Mouse (Mus musculus): ENCODE measurements around the gene Sema3b. TPM values are rescaled to one million over a fixed set of nuclear protein-coding genes. Genes with fewer than 3 reads are reported as not detected.

Sema3b gene
- 3.9 and 5.2 TPM in 2 replicates for polyA plus RNA-seq (2016; fragmentation: Nextera tagmentation; extraction: Ambion mirVana)

- 39% methylated on average over 12 of the region's 12 CpGs for WGBS
- no peak for DNase-seq (ENCODE audit: low spot score)
- Histone ChIP-seq H3K9me3 (no peaks in the 10 kb centered on the region), H3K4me1 (replicated peaks) (peaks cover 98% of the 10 kb centered on the region), H3K27ac (peak within 1 kb of the TSS; percentile 99), H3K36me3 (peaks cover 7% of the 10 kb centered on the region), H3K27me3 (ENCODE audit: insufficient read depth, poor library complexity, severe bottlenecking) (peaks cover 13% of the 10 kb centered on the region; the same call in 1 of the 2 replicates), H3K4me3 (peak within 1 kb of the TSS; percentile 18; the same call in 1 of the 2 replicates)
Measured at GRCm38 (mm10) chr9:107608741-107609432, at the start of gene Sema3b. Gene Sema3b (minus strand): TSS chr9:107609229.

GRCm38 (mm10) chr9:107658096-107658495, 49.1 kb upstream of the Sema3b start:
- Histone ChIP-seq H3K4me1 (replicated peaks) (peaks cover 48% of the 10 kb centered on the region), H3K27ac (peak overlapping the region; percentile 26; the same call in 1 of the 2 replicates), H3K36me3 (no peaks in the 10 kb centered on the region), H3K4me3 (no peak overlapping the region), H3K27me3 (ENCODE audit: insufficient read depth, poor library complexity, severe bottlenecking) (no peaks in the 10 kb centered on the region), H3K9me3 (no peaks in the 10 kb centered on the region)
- 87% methylated on average over 6 of the region's 6 CpGs for WGBS
- no peak for DNase-seq (ENCODE audit: low spot score)

- Histone ChIP-seq H3K4me3 (no peak overlapping the region), H3K4me1 (replicated peaks) (peaks cover 39% of the 10 kb centered on the region), H3K36me3 (no peaks in the 10 kb centered on the region), H3K27ac (no peak overlapping the region), H3K27me3 (ENCODE audit: insufficient read depth, poor library complexity, severe bottlenecking) (no peaks in the 10 kb centered on the region), H3K9me3 (no peaks in the 10 kb centered on the region)
- WGBS = 88% methylated on average over 5 of the region's 5 CpGs
- DNase-seq (ENCODE audit: low spot score) = no peak
Measured at GRCm38 (mm10) chr9:107657144-107657543, 48.1 kb upstream of the Sema3b start.

GRCm38 (mm10) chr9:107654585-107654984, 45.6 kb upstream of the Sema3b start:
- H3K36me3 ChIP-seq = no peaks in the 10 kb centered on the region
- no peaks in the 10 kb centered on the region for H3K9me3 ChIP-seq
- 0 out of 2 replicates have a peak, but pooled peaks cover 4% of the 10 kb centered on the region for H3K27me3 ChIP-seq (ENCODE audit: insufficient read depth, poor library complexity, severe bottlenecking)
- no peak for DNase-seq (ENCODE audit: low spot score)
- no peak overlapping the region for H3K4me3 ChIP-seq
- peaks cover 47% of the 10 kb centered on the region for H3K4me1 ChIP-seq (replicated peaks)
- WGBS = 89% methylated on average over 4 of the region's 4 CpGs
- no peak overlapping the region for H3K27ac ChIP-seq

GRCm38 (mm10) chr9:107653474-107653873, 44.4 kb upstream of the Sema3b start:
- Histone ChIP-seq H3K27me3 (ENCODE audit: insufficient read depth, poor library complexity, severe bottlenecking) (0 out of 2 replicates have a peak, but pooled peaks cover 4% of the 10 kb centered on the region), H3K36me3 (no peaks in the 10 kb centered on the region), H3K27ac (no peak overlapping the region), H3K4me1 (replicated peaks) (peaks cover 45% of the 10 kb centered on the region), H3K9me3 (no peaks in the 10 kb centered on the region), H3K4me3 (no peak overlapping the region)
- DNase-seq (ENCODE audit: low spot score) = no peak
- WGBS = 85% methylated on average over 2 of the region's 2 CpGs

GRCm38 (mm10) chr9:107650708-107651481, 41.9 kb upstream of the Sema3b start:
- H3K9me3 ChIP-seq = no peaks in the 10 kb centered on the region
- 56% methylated on average over 12 of the region's 12 CpGs for WGBS
- no peak overlapping the region for H3K4me3 ChIP-seq
- peaks cover 30% of the 10 kb centered on the region for H3K4me1 ChIP-seq (replicated peaks)
- peak overlapping the region; percentile 62 for H3K27ac ChIP-seq
- DNase-seq (ENCODE audit: low spot score) = no peak
- 0 out of 2 replicates have a peak, but pooled peaks cover 4% of the 10 kb centered on the region for H3K27me3 ChIP-seq (ENCODE audit: insufficient read depth, poor library complexity, severe bottlenecking)
- H3K36me3 ChIP-seq = no peaks in the 10 kb centered on the region

- Histone ChIP-seq H3K27ac (0 out of 2 replicates have a peak overlapping the region, but pooled peaks have one; percentile 53), H3K4me1 (replicated peaks) (peaks cover 27% of the 10 kb centered on the region), H3K9me3 (no peaks in the 10 kb centered on the region), H3K4me3 (no peak overlapping the region), H3K27me3 (ENCODE audit: insufficient read depth, poor library complexity, severe bottlenecking) (0 out of 2 replicates have a peak, but pooled peaks cover 4% of the 10 kb centered on the region), H3K36me3 (no peaks in the 10 kb centered on the region)
- no peak for DNase-seq (ENCODE audit: low spot score)
- WGBS = 77% methylated on average over 7 of the region's 7 CpGs
Measured at GRCm38 (mm10) chr9:107650225-107650624, 41.2 kb upstream of the Sema3b start.

- WGBS = 85% methylated on average over 3 of the region's 3 CpGs
- H3K36me3 ChIP-seq = no peaks in the 10 kb centered on the region
- H3K27ac ChIP-seq = no peak overlapping the region
- DNase-seq (ENCODE audit: low spot score) = no peak
- no peaks in the 10 kb centered on the region for H3K9me3 ChIP-seq
- peaks cover 37% of the 10 kb centered on the region for H3K4me1 ChIP-seq (replicated peaks)
- H3K4me3 ChIP-seq = no peak overlapping the region
- 0 out of 2 replicates have a peak, but pooled peaks cover 4% of the 10 kb centered on the region for H3K27me3 ChIP-seq (ENCODE audit: insufficient read depth, poor library complexity, severe bottlenecking)
Measured at GRCm38 (mm10) chr9:107648767-107649166, 39.7 kb upstream of the Sema3b start.

- Histone ChIP-seq H3K9me3 (no peaks in the 10 kb centered on the region), H3K4me3 (no peak overlapping the region), H3K27ac (no peak overlapping the region), H3K27me3 (ENCODE audit: insufficient read depth, poor library complexity, severe bottlenecking) (0 out of 2 replicates have a peak, but pooled peaks cover 4% of the 10 kb centered on the region), H3K4me1 (replicated peaks) (peaks cover 41% of the 10 kb centered on the region), H3K36me3 (no peaks in the 10 kb centered on the region)
- no peak for DNase-seq (ENCODE audit: low spot score)
- WGBS = 83% methylated on average over 6 of the region's 6 CpGs
Measured at GRCm38 (mm10) chr9:107646975-107647374, 37.9 kb upstream of the Sema3b start.

- Histone ChIP-seq H3K9me3 (no peaks in the 10 kb centered on the region), H3K4me1 (replicated peaks) (peaks cover 41% of the 10 kb centered on the region), H3K4me3 (no peak overlapping the region), H3K36me3 (no peaks in the 10 kb centered on the region), H3K27me3 (ENCODE audit: insufficient read depth, poor library complexity, severe bottlenecking) (0 out of 2 replicates have a peak, but pooled peaks cover 4% of the 10 kb centered on the region), H3K27ac (no peak overlapping the region)
- DNase-seq (ENCODE audit: low spot score) = peak; percentile 86
- WGBS = 9% methylated on average over 5 of the region's 5 CpGs
Measured at GRCm38 (mm10) chr9:107645577-107645976, 36.5 kb upstream of the Sema3b start.

GRCm38 (mm10) chr9:107645153-107645510, 36.1 kb upstream of the Sema3b start:
- peak overlapping the region; percentile 90 for H3K27ac ChIP-seq
- H3K36me3 ChIP-seq = no peaks in the 10 kb centered on the region
- 61% methylated on average over 7 of the region's 7 CpGs for WGBS
- H3K27me3 ChIP-seq (ENCODE audit: insufficient read depth, poor library complexity, severe bottlenecking) = 0 out of 2 replicates have a peak, but pooled peaks cover 2% of the 10 kb centered on the region
- H3K4me3 ChIP-seq = peak overlapping the region; percentile 52; the same call in 1 of the 2 replicates
- DNase-seq (ENCODE audit: low spot score) = no peak
- peaks cover 41% of the 10 kb centered on the region for H3K4me1 ChIP-seq (replicated peaks)
- no peaks in the 10 kb centered on the region for H3K9me3 ChIP-seq

- Histone ChIP-seq H3K4me3 (peak overlapping the region; percentile 52), H3K36me3 (no peaks in the 10 kb centered on the region), H3K4me1 (replicated peaks) (peaks cover 42% of the 10 kb centered on the region), H3K27ac (peak overlapping the region; percentile 90), H3K27me3 (ENCODE audit: insufficient read depth, poor library complexity, severe bottlenecking) (no peaks in the 10 kb centered on the region), H3K9me3 (no peaks in the 10 kb centered on the region)
- DNase-seq (ENCODE audit: low spot score) = peak; percentile 92
- 6% methylated on average over 35 of the region's 35 CpGs for WGBS
Measured at GRCm38 (mm10) chr9:107644495-107645152, 35.6 kb upstream of the Sema3b start.

Measured in hindbrain, embryonic 10.5 days (tissue).